Mouse (Mus musculus): ENCODE measurements around the gene Ank3. TPM values are rescaled to one million over a fixed set of nuclear protein-coding genes. Genes with fewer than 3 reads are reported as not detected.

Gene Ank3
- polyA plus RNA-seq, 1 experiment = 1.2 TPM

- H3K36me3 ChIP-seq (ENCODE audit: control insufficient read depth, insufficient read depth, low read length) = no peaks in the 10 kb centered on the region
- H3K4me1 ChIP-seq (ENCODE audit: control insufficient read depth, insufficient read depth, insufficient read length) = no peaks in the 10 kb centered on the region
- WGBS = 69% methylated on average over 4 of the region's 4 CpGs
- H3K4me3 ChIP-seq (ENCODE audit: extremely low read depth, insufficient read depth, insufficient read length) = no peak overlapping the region
- DNase-seq (ENCODE audit: low read depth in 1 of 2, low spot score in 2 of 2) = no peak
- H3K27ac ChIP-seq (ENCODE audit: insufficient read depth, low read length) = no peak overlapping the region
- no peaks in the 10 kb centered on the region for H3K27me3 ChIP-seq (ENCODE audit: control insufficient read depth, insufficient read depth, low read length)
- TF ChIP-seq POLR2A (IDR thresholded peaks at IDR 0.05; ENCODE audit: low read depth, low read length) (no peak), CTCF (IDR thresholded peaks at IDR 0.05; ENCODE audit: extremely low read depth, insufficient read depth, insufficient read length, insufficient replicate concordance) (no peak)
These were observed 552.9 kb downstream of the Ank3 start for GRCm38 (mm10) chr10:69951426-69951825.

GRCm38 (mm10) chr10:69952316-69952715, 553.7 kb downstream of the Ank3 start:
- WGBS = 94% methylated on average over 1 of the region's 1 CpGs

GRCm38 (mm10) chr10:69954657-69955267, 556.2 kb downstream of the Ank3 start:
- H3K27ac ChIP-seq (ENCODE audit: insufficient read depth, low read length) = no peak overlapping the region
- TF ChIP-seq CTCF (IDR thresholded peaks at IDR 0.05; ENCODE audit: extremely low read depth, insufficient read depth, insufficient read length, insufficient replicate concordance) = no peak
- TF ChIP-seq POLR2A (IDR thresholded peaks at IDR 0.05; ENCODE audit: low read depth, low read length) = no peak
- WGBS = 78% methylated on average over 9 of the region's 9 CpGs
- no peaks in the 10 kb centered on the region for H3K4me1 ChIP-seq (ENCODE audit: control insufficient read depth, insufficient read depth, insufficient read length)
- H3K27me3 ChIP-seq (ENCODE audit: control insufficient read depth, insufficient read depth, low read length) = no peaks in the 10 kb centered on the region
- no peak overlapping the region for H3K4me3 ChIP-seq (ENCODE audit: extremely low read depth, insufficient read depth, insufficient read length)
- H3K36me3 ChIP-seq (ENCODE audit: control insufficient read depth, insufficient read depth, low read length) = no peaks in the 10 kb centered on the region
- DNase-seq (ENCODE audit: low read depth in 1 of 2, low spot score in 2 of 2) = no peak

More at GRCm38 (mm10) chr10:69952316-69952715, 553.7 kb downstream of the Ank3 start:
- Histone ChIP-seq H3K27me3 (ENCODE audit: control insufficient read depth, insufficient read depth, low read length) (no peaks in the 10 kb centered on the region), H3K4me3 (ENCODE audit: extremely low read depth, insufficient read depth, insufficient read length) (no peak overlapping the region), H3K36me3 (ENCODE audit: control insufficient read depth, insufficient read depth, low read length) (no peaks in the 10 kb centered on the region), H3K27ac (ENCODE audit: insufficient read depth, low read length) (no peak overlapping the region), H3K4me1 (ENCODE audit: control insufficient read depth, insufficient read depth, insufficient read length) (no peaks in the 10 kb centered on the region)
- DNase-seq (ENCODE audit: low read depth in 1 of 2, low spot score in 2 of 2) = no peak
- TF ChIP-seq CTCF (IDR thresholded peaks at IDR 0.05; ENCODE audit: extremely low read depth, insufficient read depth, insufficient read length, insufficient replicate concordance) = no peak
- TF ChIP-seq POLR2A (IDR thresholded peaks at IDR 0.05; ENCODE audit: low read depth, low read length) = no peak

- Histone ChIP-seq H3K27me3 (ENCODE audit: control insufficient read depth, insufficient read depth, low read length) (no peaks in the 10 kb centered on the region), H3K4me3 (ENCODE audit: extremely low read depth, insufficient read depth, insufficient read length) (no peak overlapping the region), H3K27ac (ENCODE audit: insufficient read depth, low read length) (no peak overlapping the region), H3K36me3 (ENCODE audit: control insufficient read depth, insufficient read depth, low read length) (no peaks in the 10 kb centered on the region), H3K4me1 (ENCODE audit: control insufficient read depth, insufficient read depth, insufficient read length) (no peaks in the 10 kb centered on the region)
- TF ChIP-seq POLR2A (IDR thresholded peaks at IDR 0.05; ENCODE audit: low read depth, low read length) (no peak), CTCF (IDR thresholded peaks at IDR 0.05; ENCODE audit: extremely low read depth, insufficient read depth, insufficient read length, insufficient replicate concordance) (no peak)
- WGBS = 86% methylated on average over 7 of the region's 7 CpGs
- DNase-seq (ENCODE audit: low read depth in 1 of 2, low spot score in 2 of 2) = no peak
These were observed 563.7 kb downstream of the Ank3 start for GRCm38 (mm10) chr10:69962226-69962625.

GRCm38 (mm10) chr10:69962976-69963375, 564.4 kb downstream of the Ank3 start:
- no peak for TF ChIP-seq CTCF (IDR thresholded peaks at IDR 0.05; ENCODE audit: extremely low read depth, insufficient read depth, insufficient read length, insufficient replicate concordance)
- TF ChIP-seq POLR2A (IDR thresholded peaks at IDR 0.05; ENCODE audit: low read depth, low read length) = no peak
- WGBS = 88% methylated on average over 7 of the region's 7 CpGs
- DNase-seq (ENCODE audit: low read depth in 1 of 2, low spot score in 2 of 2) = no peak

GRCm38 (mm10) chr10:69964611-69965010, 566.0 kb downstream of the Ank3 start:
- H3K27ac ChIP-seq (ENCODE audit: insufficient read depth, low read length) = no peak overlapping the region
- no peaks in the 10 kb centered on the region for H3K27me3 ChIP-seq (ENCODE audit: control insufficient read depth, insufficient read depth, low read length)
- no peak overlapping the region for H3K4me3 ChIP-seq (ENCODE audit: extremely low read depth, insufficient read depth, insufficient read length)
- H3K36me3 ChIP-seq (ENCODE audit: control insufficient read depth, insufficient read depth, low read length) = no peaks in the 10 kb centered on the region
- DNase-seq (ENCODE audit: low read depth in 1 of 2, low spot score in 2 of 2) = no peak
- 5% methylated on average over 5 of the region's 5 CpGs for WGBS
- no peak for TF ChIP-seq CTCF (IDR thresholded peaks at IDR 0.05; ENCODE audit: extremely low read depth, insufficient read depth, insufficient read length, insufficient replicate concordance)
- TF ChIP-seq POLR2A (IDR thresholded peaks at IDR 0.05; ENCODE audit: low read depth, low read length) = no peak
- H3K4me1 ChIP-seq (ENCODE audit: control insufficient read depth, insufficient read depth, insufficient read length) = no peaks in the 10 kb centered on the region

More at GRCm38 (mm10) chr10:69962976-69963375, 564.4 kb downstream of the Ank3 start:
- Histone ChIP-seq H3K36me3 (ENCODE audit: control insufficient read depth, insufficient read depth, low read length) (no peaks in the 10 kb centered on the region), H3K4me1 (ENCODE audit: control insufficient read depth, insufficient read depth, insufficient read length) (no peaks in the 10 kb centered on the region), H3K4me3 (ENCODE audit: extremely low read depth, insufficient read depth, insufficient read length) (no peak overlapping the region), H3K27me3 (ENCODE audit: control insufficient read depth, insufficient read depth, low read length) (no peaks in the 10 kb centered on the region), H3K27ac (ENCODE audit: insufficient read depth, low read length) (no peak overlapping the region)

- DNase-seq (ENCODE audit: low read depth in 1 of 2, low spot score in 2 of 2) = no peak
- H3K4me1 ChIP-seq (ENCODE audit: control insufficient read depth, insufficient read depth, insufficient read length) = no peaks in the 10 kb centered on the region
- WGBS = 85% methylated on average over 6 of the region's 6 CpGs
- TF ChIP-seq CTCF (IDR thresholded peaks at IDR 0.05; ENCODE audit: extremely low read depth, insufficient read depth, insufficient read length, insufficient replicate concordance) = no peak
- no peak for TF ChIP-seq POLR2A (IDR thresholded peaks at IDR 0.05; ENCODE audit: low read depth, low read length)
- no peaks in the 10 kb centered on the region for H3K36me3 ChIP-seq (ENCODE audit: control insufficient read depth, insufficient read depth, low read length)
- no peaks in the 10 kb centered on the region for H3K27me3 ChIP-seq (ENCODE audit: control insufficient read depth, insufficient read depth, low read length)
- no peak overlapping the region for H3K27ac ChIP-seq (ENCODE audit: insufficient read depth, low read length)
- H3K4me3 ChIP-seq (ENCODE audit: extremely low read depth, insufficient read depth, insufficient read length) = no peak overlapping the region
These were observed 566.5 kb downstream of the Ank3 start for GRCm38 (mm10) chr10:69965085-69965484.

Data from spleen, adult 2 months (tissue).